Comparison of ENCODE assay signal across 9 mouse cellular contexts in genomic region chr11:58039027-58039426, GRCm38 (mm10). TPM values are rescaled to one million over a fixed set of nuclear protein-coding genes. Genes with fewer than 3 reads are reported as not detected.
DNase-seq lines count a peak whose midpoint lies in the region; ATAC-seq lines count a peak whose summit lies in the region.
"Had no signal": no experiment of that assay in that cellular context is flagged by ENCODE, and none has a peak within 500 bp of the region (broad histone marks: within the 10 kb centered on the region; RNA-seq: fewer than 3 reads in every experiment).

No protein-coding gene starts in this region.

- peaks cover 1% of the 10 kb centered on the region; the same call in 1 of the 2 replicates for H3K36me3 ChIP-seq in splenic B cell, adult 2 months (ENCODE audit: control insufficient read depth, insufficient read depth, low read length, poor library complexity, severe bottlenecking)

- DNase-seq in heart, adult 18-20 months = peak; percentile 25 to 33
- no peak for DNase-seq in heart, postnatal 36 days
- DNase-seq in thymus, postnatal 14 days = peak; percentile 25
- no peak for DNase-seq in thymus, adult 18-20 months
- peak; percentile 54 for DNase-seq in splenic B cell, adult 2 months (ENCODE audit: low read depth, low spot score)
- no peak for DNase-seq in right cerebral cortex, adult 2 months (ENCODE audit: low spot score in 2 of 2)
- DNase-seq in testis, postnatal 14 days (ENCODE audit: low spot score) = no peak
- DNase-seq: adrenal gland, postnatal 25 days had no signal

- intact Hi-C loops in heart, postnatal 36 days (cut with DNase I) = no loop called here

- peak; percentile 77 for ATAC-seq in granulocyte monocyte progenitor cell, adult 5-6 weeks (replicated peaks; ENCODE audit: poor library complexity, severe bottlenecking)

- H3K27me3 ChIP-seq in splenic B cell, adult 2 months (ENCODE audit: control insufficient read depth, insufficient read depth, low read length, poor library complexity, severe bottlenecking) = no peaks in the 10 kb centered on the region

RNA-seq across cellular contexts. Expression of gene Larp1, which starts 30.2 kb away (rescaled TPM):
- 10 to 100 TPM; 57.8 to 59.9 TPM for total RNA-seq in heart, adult 18-20 months (2021)
- total RNA-seq in heart, postnatal 36 days (2021) = 10 to 100 TPM; 52.4 to 55.3 TPM
- total RNA-seq in granulocyte monocyte progenitor cell, adult 5-6 weeks (2014; fragmentation: Nextera tagmentation) = 140 and 152 TPM in 2 replicates
- 57.4 and 70.4 TPM in 2 replicates for total RNA-seq in granulocyte monocyte progenitor cell, adult 5-6 weeks (2017)

RNA-seq across cellular contexts. Expression of gene Gm12248, which starts 53.9 kb away (rescaled TPM):
- not detected for total RNA-seq in heart, adult 18-20 months (2021)
- not detected for total RNA-seq in heart, postnatal 36 days (2021)
- not detected in 2 replicates for total RNA-seq in granulocyte monocyte progenitor cell, adult 5-6 weeks (2014; fragmentation: Nextera tagmentation)
- 0.21 TPM in 1 of 2 replicates, not detected in the other for total RNA-seq in granulocyte monocyte progenitor cell, adult 5-6 weeks (2017)

Comparison
In these comparisons a context has a peak if more than half of its experiments do, and no peak if none do; other contexts are left out.
1. DNase-seq: peak in heart, adult 18-20 months (2 of 2), thymus, postnatal 14 days (single experiment) and splenic B cell, adult 2 months (single experiment); none in heart, postnatal 36 days (0 of 2), thymus, adult 18-20 months (0 of 2), right cerebral cortex, adult 2 months (0 of 2) and testis, postnatal 14 days (single experiment).